Mouse (Mus musculus) spleen, adult 18-20 months (tissue): Measurements from ENCODE around the gene Arhgef28.
"Not testable (repeated sequence)": the region's sequence is repeated elsewhere in the genome, so short reads cannot be mapped to it uniquely, and the experiment has no call there.

ENCODE experiments used
- DNase-seq, 2 experiments: peaks; one replicate each; pipeline ENCODE4 v3.0.0; 2022; ENCODE audit warnings: mixed read lengths in 2 of 2

Gene Arhgef28

DNA sequence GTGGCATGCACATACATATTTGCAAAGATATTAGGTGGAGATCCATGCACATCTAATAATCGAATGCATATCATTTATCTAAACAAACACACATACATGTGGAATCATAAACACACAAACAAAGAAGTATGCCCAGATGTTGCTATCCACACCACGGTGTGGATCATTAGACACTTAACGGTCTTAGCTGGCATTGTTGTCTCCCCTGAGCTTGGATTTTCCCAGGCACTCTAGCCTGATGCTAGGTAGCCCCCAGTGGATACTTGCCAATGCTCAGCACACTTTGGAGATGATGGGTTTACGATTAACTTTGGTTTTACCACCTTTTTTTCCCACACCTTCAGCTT, 85.1 kb downstream of the Arhgef28 start:
- no peak for DNase-seq

DNA sequence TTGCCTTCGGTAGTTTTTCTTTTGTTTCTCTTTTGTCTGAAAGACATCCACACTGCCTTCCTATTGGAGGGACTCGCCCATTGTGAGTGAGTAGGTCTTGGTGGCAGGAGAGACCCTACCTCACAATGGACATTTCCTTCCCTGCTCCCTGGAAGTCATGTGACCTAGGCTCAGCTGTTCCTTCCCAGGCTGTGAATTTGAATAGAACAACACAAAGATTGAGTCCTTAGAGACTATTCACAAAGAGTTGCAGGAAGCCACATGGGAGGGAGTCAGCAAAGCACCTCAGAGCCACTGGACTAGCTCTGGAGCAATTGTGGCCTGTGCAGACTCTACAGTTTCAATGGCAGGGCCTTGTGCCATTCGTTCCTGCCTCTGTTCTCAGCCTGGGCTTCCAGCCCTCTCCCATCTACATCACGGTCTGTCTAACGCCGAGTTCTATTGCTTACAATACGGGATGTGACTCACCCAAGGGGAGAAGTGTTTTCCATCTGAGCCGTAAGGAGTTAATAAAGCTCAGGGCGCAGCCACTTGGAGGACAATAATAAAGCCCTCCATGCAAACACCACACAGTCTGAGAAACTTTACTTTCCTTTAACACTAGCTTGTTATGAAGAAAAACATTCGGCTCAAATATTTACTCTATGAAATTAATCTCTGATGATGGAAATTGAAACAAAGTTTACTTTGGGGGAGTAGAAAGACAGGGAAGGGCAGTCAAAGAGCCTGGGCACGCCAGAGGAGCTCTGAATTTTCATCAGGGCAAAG, 85.7 kb downstream of the Arhgef28 start:
- no peak for DNase-seq

DNA sequence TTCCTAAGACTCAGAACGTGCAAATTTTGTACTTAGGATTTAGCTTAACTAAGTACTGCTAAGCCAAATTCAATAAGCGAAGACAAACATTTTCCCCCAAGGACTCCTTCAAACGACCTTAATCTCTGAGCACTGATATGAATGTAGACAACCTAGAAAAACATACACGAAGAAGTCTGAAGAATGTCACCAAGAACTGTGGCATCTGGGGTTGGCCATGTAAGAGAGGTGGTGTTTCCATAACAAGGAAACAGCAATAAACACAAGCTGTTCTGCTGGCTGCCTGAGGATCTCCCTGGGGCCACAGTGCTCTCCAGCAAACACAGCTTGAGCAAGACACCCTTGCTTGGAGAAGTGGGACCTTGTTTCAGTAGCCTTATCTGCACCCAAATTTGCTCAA, 87.9 kb downstream of the Arhgef28 start:
- DNase-seq, result no peak

DNA sequence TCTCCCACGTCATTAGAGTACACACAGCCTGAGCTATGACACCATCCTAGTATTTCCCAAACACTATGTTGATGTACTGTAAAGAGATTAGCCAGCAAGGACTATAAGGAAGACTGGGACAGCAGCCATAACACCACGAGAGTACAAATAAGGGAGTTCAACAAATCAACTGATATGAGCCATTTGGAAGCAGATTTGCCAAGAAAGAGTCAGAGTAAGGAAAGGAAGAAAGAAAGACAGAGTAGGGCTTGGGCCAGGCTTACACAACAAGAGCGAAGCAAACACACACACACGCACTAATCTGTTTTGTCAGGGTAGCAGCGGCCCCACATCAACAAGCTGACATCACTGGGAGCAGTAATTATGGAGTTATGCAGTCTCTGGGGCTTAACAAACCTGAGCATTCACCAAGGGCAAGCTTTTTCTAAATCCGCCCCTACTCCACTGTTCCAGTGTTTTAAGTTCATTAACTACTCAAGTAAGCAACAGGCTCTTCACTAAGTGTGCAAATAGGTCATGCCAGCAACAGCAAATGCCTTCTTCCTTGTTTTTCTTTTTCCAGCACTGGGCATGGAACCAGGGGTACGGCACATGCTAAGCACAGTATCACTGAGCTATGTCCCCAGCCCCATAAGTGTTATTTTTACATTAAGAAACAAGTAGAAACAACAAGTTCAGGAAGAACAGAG, 88.5 kb downstream of the Arhgef28 start:
- DNase-seq, result no peak

GRCm38 (mm10) chr13:98115650-98116049, 90.6 kb downstream of the Arhgef28 start:
- no peak for DNase-seq

DNA sequence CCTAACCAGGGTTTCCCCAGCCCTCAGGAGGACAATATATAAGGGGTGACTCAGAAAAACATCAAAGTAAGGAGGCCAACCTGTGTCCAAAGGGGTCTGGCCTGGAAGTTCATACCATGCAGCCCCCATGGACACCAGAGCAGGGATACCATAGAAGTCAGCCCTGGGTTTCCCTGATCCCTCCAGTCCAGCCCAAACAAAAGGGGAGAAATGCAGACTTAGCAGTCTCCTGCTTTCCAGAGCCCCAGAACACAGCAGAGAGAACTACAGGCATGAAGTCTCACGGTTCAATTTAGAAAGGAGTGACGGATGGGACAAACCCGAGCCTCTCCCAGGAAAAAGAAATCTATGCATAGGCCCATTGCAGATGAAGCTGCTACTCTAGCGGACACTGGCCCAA, 91.2 kb downstream of the Arhgef28 start:
- no peak for DNase-seq

DNA sequence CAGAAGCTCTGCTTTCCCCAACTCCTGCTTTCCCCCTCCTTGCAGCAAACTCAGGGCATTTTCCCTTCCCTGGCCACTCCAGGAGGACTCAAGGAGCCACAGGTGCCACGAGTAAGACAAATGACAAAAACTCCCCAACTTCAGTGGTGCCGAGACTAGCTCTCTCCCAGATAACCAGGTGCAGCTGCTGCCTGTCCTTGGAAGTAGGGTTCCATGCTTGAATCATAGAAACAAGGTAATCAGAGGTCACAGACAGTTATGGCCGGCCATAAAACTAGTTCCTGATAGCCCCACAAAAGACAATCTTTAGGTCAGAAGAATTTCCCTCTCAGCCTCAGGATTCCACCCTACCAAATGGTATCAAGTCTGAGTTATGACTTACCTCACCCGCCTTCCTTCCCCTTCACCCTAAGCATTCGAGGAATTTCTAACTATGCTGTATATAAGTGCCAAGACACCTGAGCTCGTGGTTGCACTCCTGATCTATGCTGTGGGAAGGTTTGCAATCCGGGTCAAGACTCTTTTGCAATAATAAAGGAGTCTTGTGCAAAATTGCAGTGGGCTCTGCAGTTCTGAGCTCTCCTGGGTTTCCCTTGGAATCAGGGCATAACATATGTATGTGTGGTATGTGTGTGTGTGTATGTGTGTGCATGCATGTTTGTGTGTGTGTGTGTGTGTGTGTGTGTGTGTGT, 93.3 kb downstream of the Arhgef28 start:
- DNase-seq, result no peak

GRCm38 (mm10) chr13:98111531-98111930, 94.7 kb downstream of the Arhgef28 start:
- no peak for DNase-seq

GRCm38 (mm10) chr13:98111021-98111420, 95.2 kb downstream of the Arhgef28 start:
- DNase-seq, result no peak

DNA sequence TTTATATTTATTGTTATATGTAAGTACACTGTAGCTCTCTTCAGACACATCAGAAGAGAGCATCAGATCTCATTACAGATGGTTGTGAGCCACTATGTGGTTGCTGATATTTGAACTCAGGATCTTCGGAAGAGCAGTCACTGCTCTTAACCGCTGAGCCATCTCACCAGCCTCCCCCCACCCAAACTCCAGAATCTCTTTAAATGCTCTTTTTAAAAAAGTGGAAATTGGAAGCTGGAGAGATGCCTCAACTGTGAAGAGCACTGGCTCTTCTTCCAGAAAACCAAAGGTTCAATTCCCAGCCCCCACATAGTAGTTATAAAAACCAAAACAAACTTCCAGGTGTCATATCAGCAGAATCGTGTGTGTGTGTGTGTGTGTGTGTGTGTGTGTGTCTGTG, 97.8 kb downstream of the Arhgef28 start:
- DNase-seq, result not testable (repeated sequence)

- DNase-seq, result no peak
These were observed 98.6 kb downstream of the Arhgef28 start for GRCm38 (mm10) chr13:98107621-98108020.

GRCm38 (mm10) chr13:98095966-98096365, 110.3 kb downstream of the Arhgef28 start:
- no peak for DNase-seq

- no peak for DNase-seq
These were observed 111.9 kb downstream of the Arhgef28 start for GRCm38 (mm10) chr13:98094332-98094731.

GRCm38 (mm10) chr13:98093483-98093882, 112.8 kb downstream of the Arhgef28 start:
- DNase-seq, result no peak

GRCm38 (mm10) chr13:98092354-98093002, 113.8 kb downstream of the Arhgef28 start:
- no peak for DNase-seq

GRCm38 (mm10) chr13:98079640-98080039, 126.6 kb downstream of the Arhgef28 start:
- DNase-seq, result no peak

- DNase-seq, result no peak
These were observed 128.0 kb downstream of the Arhgef28 start for GRCm38 (mm10) chr13:98078251-98078650.

- no peak for DNase-seq
These were observed 129.0 kb downstream of the Arhgef28 start for GRCm38 (mm10) chr13:98077216-98077615.

DNA sequence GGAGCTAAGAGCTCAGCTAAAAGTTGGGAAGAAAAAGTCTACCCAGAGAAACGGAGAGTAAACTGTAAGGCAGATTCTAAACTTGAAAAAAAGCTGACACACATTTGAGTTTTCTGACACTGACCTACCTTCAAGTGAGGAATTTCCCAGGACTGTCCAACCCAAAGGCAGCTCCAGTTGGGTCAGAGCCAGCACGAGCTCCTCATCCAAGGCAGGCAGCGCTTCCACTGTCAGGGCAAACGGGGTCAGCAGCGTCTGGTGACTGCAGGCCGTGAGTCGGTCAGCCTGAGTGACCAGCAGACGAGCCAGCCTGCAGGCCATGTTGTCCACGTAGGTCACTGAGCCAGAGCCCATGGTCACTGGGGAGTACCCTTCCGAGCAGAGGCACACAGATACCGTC, 131.4 kb downstream of the Arhgef28 start:
- no peak for DNase-seq

- no peak for DNase-seq
These were observed 133.0 kb downstream of the Arhgef28 start for GRCm38 (mm10) chr13:98073190-98073589.

DNA sequence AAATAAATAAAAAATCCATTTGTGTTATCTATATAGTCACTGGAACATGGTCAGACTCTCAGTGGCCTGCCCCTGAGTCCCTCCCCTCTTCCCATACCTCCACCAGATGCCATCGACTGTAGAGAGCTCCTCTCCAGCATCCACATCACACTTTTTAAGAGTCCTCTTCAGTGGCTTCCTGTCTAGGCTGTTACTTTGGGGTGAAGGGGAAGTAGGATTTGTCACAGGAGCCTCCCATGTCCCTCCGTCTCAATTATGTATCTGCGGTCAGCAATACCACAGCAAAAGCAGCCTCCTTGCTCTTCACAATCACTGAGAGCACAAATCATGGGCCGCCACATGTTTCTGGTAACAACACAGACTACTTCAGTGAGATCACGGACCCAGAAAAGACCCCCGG, 135.8 kb downstream of the Arhgef28 start:
- no peak for DNase-seq

GRCm38 (mm10) chr13:98069646-98070045, 136.6 kb downstream of the Arhgef28 start:
- no peak for DNase-seq

GRCm38 (mm10) chr13:98062843-98063242, 143.4 kb downstream of the Arhgef28 start:
- no peak for DNase-seq
